Mouse (Mus musculus) CH12.LX (cell line): Measurements from ENCODE around the gene Ddx6. TPM values are rescaled to one million over a fixed set of nuclear protein-coding genes. Genes with fewer than 3 reads are reported as not detected.
A peak's percentile ranks its signal among the peaks of the same experiment; 100 is the strongest.
"Not testable (repeated sequence)": the region's sequence is repeated elsewhere in the genome, so short reads cannot be mapped to it uniquely, and the experiment has no call there.

Source experiments
- DNase-seq: peaks from one replicate; pipeline ENCODE4 v3.0.0-alpha.2; 2013; ENCODE audit errors: extremely low read depth
- H3K27ac ChIP-seq: 2 replicates; pipeline ENCODE4 v1.5.1; 2012; ENCODE audit warnings: low read depth, mild to moderate bottlenecking, control low read depth, moderate library complexity; ENCODE audit not compliant: insufficient read depth
- H3K27me3 ChIP-seq: replicated peaks from 2 replicates; pipeline ENCODE3; 2012; ENCODE audit warnings: inconsistent platforms
- H3K36me3 ChIP-seq, 2 experiments: replicated peaks in 1 of 2; 2 replicates each; pipeline versions ENCODE3 to v1.6.1; 2012; ENCODE audit warnings: inconsistent platforms in 1 of 2, low read length in 1 of 2, mild to moderate bottlenecking in 1 of 2, mixed read lengths in 1 of 2, moderate library complexity in 1 of 2; ENCODE audit not compliant: control insufficient read depth in 1 of 2, insufficient read depth in 1 of 2
- H3K4me1 ChIP-seq, 2 experiments: 2 replicates each; pipeline ENCODE4 v1.6.1; 2012; ENCODE audit warnings: inconsistent platforms in 1 of 2, moderate library complexity in 1 of 2; ENCODE audit not compliant: insufficient read depth in 2 of 2, control insufficient read depth in 1 of 2
- H3K4me2 ChIP-seq: 2 replicates; pipeline ENCODE4 v1.6.1; 2012; ENCODE audit warnings: low read depth, mild to moderate bottlenecking, control low read depth; ENCODE audit not compliant: poor library complexity, insufficient read depth, severe bottlenecking
- H3K4me3 ChIP-seq, 3 experiments: fragments of 150-350 bp in 1 of 3; sonication (generic) in 1 of 3; replicated peaks in 1 of 3; 2 replicates each; pipeline versions ENCODE3 to v1.5.1; 2011 to 2012; ENCODE audit warnings: low read depth in 2 of 3, low read length in 2 of 3, mild to moderate bottlenecking in 2 of 3, moderate library complexity in 2 of 3, control low read depth in 1 of 3, improper control_type of control experiment in 1 of 3, inconsistent platforms in 1 of 3, mixed read lengths in 1 of 3; ENCODE audit not compliant: poor library complexity in 1 of 3
- H3K79me2 ChIP-seq: replicated peaks from 2 replicates; pipeline ENCODE4 v1.6.1; 2012; ENCODE audit warnings: mild to moderate bottlenecking, moderate library complexity; ENCODE audit not compliant: control insufficient read depth, poor library complexity, insufficient read depth, severe bottlenecking; ENCODE audit errors: extremely low read depth
- H3K9ac ChIP-seq: 2 replicates; pipeline ENCODE4 v1.6.1; 2012; ENCODE audit warnings: low read depth, mild to moderate bottlenecking, control low read depth, moderate library complexity; ENCODE audit not compliant: insufficient read depth
- H3K9me3 ChIP-seq: replicated peaks from 2 replicates; pipeline ENCODE3; 2012; ENCODE audit warnings: low read length, inconsistent platforms, mixed read lengths
- BHLHE40 ChIP-seq: IDR thresholded peaks from 2 replicates; pipeline ENCODE4 v1.6.1; 2011; ENCODE audit warnings: mild to moderate bottlenecking, low read depth, low read length, improper control_type of control experiment
- E2F4 ChIP-seq: IDR thresholded peaks from 2 replicates; pipeline ENCODE4 v1.6.1; 2011; ENCODE audit warnings: low read depth, low read length, improper control_type of control experiment; ENCODE audit not compliant: insufficient replicate concordance
- ELF1 ChIP-seq: IDR thresholded peaks from 2 replicates; pipeline ENCODE4 v1.6.1; 2014; ENCODE audit warnings: low read depth, mild to moderate bottlenecking, inconsistent platforms, low read length, improper control_type of control experiment
- ETS1 ChIP-seq: conservative IDR thresholded peaks from 2 replicates; pipeline ENCODE4 v1.6.1; 2012; ENCODE audit warnings: low read depth, mild to moderate bottlenecking, inconsistent platforms, low read length, improper control_type of control experiment, moderate library complexity
- IRF4 ChIP-seq: IDR thresholded peaks from 2 replicates; pipeline ENCODE4 v1.6.1; 2014; ENCODE audit warnings: low read depth, mild to moderate bottlenecking, inconsistent platforms, low read length, improper control_type of control experiment
- JUND ChIP-seq: conservative IDR thresholded peaks from 2 replicates; pipeline ENCODE4 v1.6.1; 2011; ENCODE audit warnings: low read depth, low read length, improper control_type of control experiment
- KAT2A ChIP-seq: IDR thresholded peaks from 2 replicates; pipeline ENCODE4 v1.6.1; 2012; ENCODE audit warnings: low read length, improper control_type of control experiment, inconsistent platforms; ENCODE audit not compliant: insufficient replicate concordance
- MAFK ChIP-seq: IDR thresholded peaks from 2 replicates; pipeline ENCODE4 v1.6.1; 2011; ENCODE audit warnings: low read length, improper control_type of control experiment; ENCODE audit not compliant: insufficient replicate concordance
- MAZ ChIP-seq: IDR thresholded peaks from 2 replicates; pipeline ENCODE4 v1.6.1; 2012; ENCODE audit warnings: low read depth, mild to moderate bottlenecking, inconsistent platforms, low read length, improper control_type of control experiment, moderate library complexity
- MEF2A ChIP-seq: IDR thresholded peaks from 2 replicates; pipeline ENCODE4 v1.6.1; 2014; ENCODE audit warnings: low read depth, mild to moderate bottlenecking, inconsistent platforms, low read length, improper control_type of control experiment, borderline replicate concordance
- MXI1 ChIP-seq: IDR thresholded peaks from 2 replicates; pipeline ENCODE4 v1.6.1; 2011; ENCODE audit warnings: mild to moderate bottlenecking, low read depth, low read length, improper control_type of control experiment
- NRF1 ChIP-seq: IDR thresholded peaks from 2 replicates; pipeline ENCODE4 v1.6.1; 2014; ENCODE audit warnings: low read depth, mild to moderate bottlenecking, inconsistent platforms, low read length, improper control_type of control experiment, moderate library complexity
- POLR2AphosphoS2 ChIP-seq: IDR thresholded peaks from 2 replicates; pipeline ENCODE4 v1.6.1; 2011; ENCODE audit warnings: low read depth, low read length, improper control_type of control experiment
- SMC3 ChIP-seq: IDR thresholded peaks from 2 replicates; pipeline ENCODE4 v1.6.1; 2011; ENCODE audit warnings: low read depth, low read length, improper control_type of control experiment
- TBP ChIP-seq: conservative IDR thresholded peaks from 2 replicates; pipeline ENCODE4 v1.6.1; 2011; ENCODE audit warnings: low read depth, low read length, improper control_type of control experiment
- UBTF ChIP-seq: IDR thresholded peaks from 2 replicates; pipeline ENCODE4 v1.6.1; 2012; ENCODE audit warnings: low read depth, mild to moderate bottlenecking, inconsistent platforms, low read length, improper control_type of control experiment, moderate library complexity
- USF1 ChIP-seq: IDR thresholded peaks from 2 replicates; pipeline ENCODE4 v1.6.1; 2014; ENCODE audit warnings: low read depth, mild to moderate bottlenecking, inconsistent platforms, low read length, improper control_type of control experiment
- ZKSCAN1 ChIP-seq: IDR thresholded peaks from 2 replicates; pipeline ENCODE4 v1.6.1; 2012; ENCODE audit warnings: low read depth, inconsistent platforms, low read length, improper control_type of control experiment, borderline replicate concordance
- ZMIZ1 ChIP-seq: IDR thresholded peaks from 2 replicates; pipeline ENCODE4 v1.6.1; 2012; ENCODE audit warnings: low read depth, mild to moderate bottlenecking, inconsistent platforms, low read length, improper control_type of control experiment
- ZNF384 ChIP-seq: IDR thresholded peaks from 2 replicates; pipeline ENCODE4 v1.6.1; 2012; ENCODE audit warnings: low read depth, low read length, improper control_type of control experiment, inconsistent platforms
- dilution Hi-C: fragments of 300-500 bp; cut with MboI; formaldehyde crosslinking; loops from 2 replicates; pipeline ENCODE4 v1.14.3; 2020; ENCODE audit warnings: low sequenced_read_pairs; ENCODE audit not compliant: extremely low pct_unique_long_range_greater_than_20kb, extremely low pct_ligation_motif_present
- in situ Hi-C: fragments of 300-500 bp; cut with MboI; formaldehyde crosslinking; loops from 3 replicates; pipeline ENCODE4 v1.14.3; 2019; ENCODE audit warnings: low sequenced_read_pairs, low pct_ligation_motif_present, low pct_unique_long_range_greater_than_20kb, mixed read lengths
- polyA plus RNA-seq: library from polyadenylated mRNA; unstranded; fragments of >175 nt; gene quantifications from 2 replicates; pipeline ENCODE4 v1.2.1, GENCODE M21; 2012; ENCODE audit warnings: low read depth; ENCODE audit not compliant: insufficient read length
- total RNA-seq, 2 experiments: library from RNA; depleted of rRNA; stranded (reverse); fragments of 300-350 nt in 1 of 2; fragments of >200 nt in 1 of 2; gene quantifications; 2 replicates each; pipeline ENCODE4 v1.2.3; 2012 to 2014

Ddx6 gene
- total and polyA plus RNA-seq, 3 experiments, result 41.5 to 81.2 (median 71.4) TPM

GRCm38 (mm10) chr9:44607306-44607705 is 2.6 kb downstream of the Ddx6 start:
- peak overlapping the region; percentile 37 to 96 (median 85) for H3K4me3 ChIP-seq
- peaks cover 81% of the 10 kb centered on the region for H3K79me2 ChIP-seq
- no peaks in the 10 kb centered on the region for H3K27me3 ChIP-seq
- TF ChIP-seq MAFK, result no peak
- TF ChIP-seq NRF1, result no peak
- no peak for TF ChIP-seq MAZ
- TF ChIP-seq TBP, result no peak
- no peak for TF ChIP-seq ZNF384
- TF ChIP-seq POLR2AphosphoS2, result no peak
- TF ChIP-seq KAT2A, result no peak
- TF ChIP-seq ELF1, result no peak
- no peak for TF ChIP-seq MXI1
- TF ChIP-seq UBTF, result no peak
- TF ChIP-seq E2F4, result no peak
- no peak for TF ChIP-seq IRF4
- no peak for TF ChIP-seq SMC3
- TF ChIP-seq ZKSCAN1, result no peak
- no peak for TF ChIP-seq ZMIZ1
- no peak for TF ChIP-seq JUND
- no peak for TF ChIP-seq BHLHE40
- no peak for TF ChIP-seq USF1
- no peak for TF ChIP-seq MEF2A
- TF ChIP-seq ETS1, result no peak
- no peaks in the 10 kb centered on the region for H3K9me3 ChIP-seq
- dilution Hi-C loops (no loop called here), in situ Hi-C loops (loop anchor here (5.0 kb wide), 1 partner anchor 85 kb away; no protein-coding TSS in a partner anchor)
- peak overlapping the region; percentile 92 for H3K4me2 ChIP-seq
- peaks cover 0 to 28% of the 10 kb centered on the region in 2 experiments; a peak in 3 of 4 replicates for H3K4me1 ChIP-seq
- peaks cover 34 to 42% of the 10 kb centered on the region in 2 experiments for H3K36me3 ChIP-seq
- peak overlapping the region; percentile 33; the same call in 1 of the 2 replicates for H3K9ac ChIP-seq
- DNase-seq, result no peak
- H3K27ac ChIP-seq, result no peak overlapping the region

- Histone ChIP-seq H3K27me3 (no peaks in the 10 kb centered on the region), H3K4me3 (no peak overlapping the region), H3K9ac (no peak overlapping the region), H3K9me3 (no peaks in the 10 kb centered on the region), H3K36me3 (peaks cover 61 to 71% of the 10 kb centered on the region in 2 experiments), H3K4me2 (no peak overlapping the region), H3K79me2 (peaks cover 87% of the 10 kb centered on the region), H3K27ac (no peak overlapping the region), H3K4me1 (peaks cover 0 to 38% of the 10 kb centered on the region in 2 experiments; a peak in 3 of 4 replicates)
- no peak for DNase-seq
- dilution Hi-C loops, result no loop called here
- in situ Hi-C loops, result loop anchor here (5.0 kb wide), 1 partner anchor 37 kb away; no protein-coding TSS in a partner anchor
- TF ChIP-seq JUND (no peak), ZMIZ1 (no peak), KAT2A (no peak), MXI1 (no peak)
Measured at GRCm38 (mm10) chr9:44610371-44610770, 5.7 kb downstream of the Ddx6 start.

GRCm38 (mm10) chr9:44613081-44613480 is 8.4 kb downstream of the Ddx6 start:
- in situ Hi-C loops, result loop anchor here (5.0 kb wide), 1 partner anchor 34 kb away; no protein-coding TSS in a partner anchor
- H3K9ac ChIP-seq, H3K4me3 ChIP-seq, H3K9me3 ChIP-seq, H3K27ac ChIP-seq, H3K27me3 ChIP-seq, dilution Hi-C loops, DNase-seq, H3K4me2 ChIP-seq: not testable (repeated sequence)
- Histone ChIP-seq H3K79me2 (peaks cover 92% of the 10 kb centered on the region), H3K4me1 (peaks cover 0 to 41% of the 10 kb centered on the region in 2 experiments; a peak in 3 of 4 replicates), H3K36me3 (peaks cover 77 to 90% of the 10 kb centered on the region in 2 experiments)
